Mouse (Mus musculus): Measurements from ENCODE around the gene Clcnka.

- TF ChIP-seq MAX (IDR thresholded peaks at IDR 0.05): no peak
- TF ChIP-seq CTCF (IDR thresholded peaks at IDR 0.05; ENCODE audit: control insufficient read depth, insufficient read depth, insufficient read length): no peak
- no peak for TF ChIP-seq MYOD1 (IDR thresholded peaks at IDR 0.05; ENCODE audit: control insufficient read depth, insufficient read length, low read depth)
- TF ChIP-seq CEBPB (IDR thresholded peaks at IDR 0.05; ENCODE audit: low read depth): no peak
- TF ChIP-seq USF1 (IDR thresholded peaks at IDR 0.05; ENCODE audit: low read depth): no peak
Measured at GRCm38 (mm10) chr4:141387933-141388332, 10.6 kb downstream of the Clcnka start.

Data from C2C12 (cell line).